Mouse (Mus musculus): Measurements from ENCODE around the gene Olfr661. TPM values are rescaled to one million over a fixed set of nuclear protein-coding genes. Genes with fewer than 3 reads are reported as not detected.
A peak's percentile ranks its signal among the peaks of the same experiment; 100 is the strongest.

Gene Olfr661
- not detected in 2 replicates for polyA plus RNA-seq (2015; fragmentation: Nextera tagmentation; extraction: Ambion mirVana)

DNA sequence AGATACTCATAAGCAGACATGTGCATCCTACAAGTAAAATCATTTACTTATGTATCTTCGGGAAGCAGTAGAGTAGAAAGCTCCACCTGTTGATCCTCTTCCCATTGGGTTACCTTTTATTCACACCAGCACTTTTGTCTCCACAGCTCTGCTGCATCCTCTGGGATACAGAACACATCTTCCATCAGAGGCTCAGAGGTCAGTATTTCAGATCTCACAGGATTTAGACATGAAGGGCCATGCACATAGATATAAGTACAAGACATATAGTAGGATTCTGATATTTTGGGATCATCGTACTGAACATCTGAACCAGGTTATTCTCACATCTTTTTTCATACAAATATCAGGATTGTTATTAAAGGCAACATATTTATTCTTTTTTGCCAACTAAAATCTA, at the start of gene Olfr661:
Gene Olfr661, plus strand, starts transcription at position 301 of the 400 bp plus-strand sequence.
- no peak within 1 kb of the TSS for H3K4me3 ChIP-seq (ENCODE audit: low read length)
- no peak within 1 kb of the TSS for H3K9ac ChIP-seq (ENCODE audit: low read depth, low read length)
- H3K9me3 ChIP-seq (ENCODE audit: control insufficient read depth, low read length) = no peaks in the 10 kb centered on the region
- H3K36me3 ChIP-seq (ENCODE audit: control insufficient read depth, insufficient read depth, low read length) = no peaks in the 10 kb centered on the region
- no peak within 1 kb of the TSS for H3K4me2 ChIP-seq (ENCODE audit: low read depth, low read length)
- H3K27me3 ChIP-seq (replicated peaks; ENCODE audit: control insufficient read depth, insufficient read depth, low read length) = no peaks in the 10 kb centered on the region
- whole genome bisulfite sequencing = 90% methylated on average over 2 of the region's 2 CpGs
- no peaks in the 10 kb centered on the region for H3K4me1 ChIP-seq (ENCODE audit: control insufficient read depth, insufficient read depth, low read length)
- no peak for ATAC-seq
- no peak within 1 kb of the TSS for H3K27ac ChIP-seq (ENCODE audit: low read length)

DNA sequence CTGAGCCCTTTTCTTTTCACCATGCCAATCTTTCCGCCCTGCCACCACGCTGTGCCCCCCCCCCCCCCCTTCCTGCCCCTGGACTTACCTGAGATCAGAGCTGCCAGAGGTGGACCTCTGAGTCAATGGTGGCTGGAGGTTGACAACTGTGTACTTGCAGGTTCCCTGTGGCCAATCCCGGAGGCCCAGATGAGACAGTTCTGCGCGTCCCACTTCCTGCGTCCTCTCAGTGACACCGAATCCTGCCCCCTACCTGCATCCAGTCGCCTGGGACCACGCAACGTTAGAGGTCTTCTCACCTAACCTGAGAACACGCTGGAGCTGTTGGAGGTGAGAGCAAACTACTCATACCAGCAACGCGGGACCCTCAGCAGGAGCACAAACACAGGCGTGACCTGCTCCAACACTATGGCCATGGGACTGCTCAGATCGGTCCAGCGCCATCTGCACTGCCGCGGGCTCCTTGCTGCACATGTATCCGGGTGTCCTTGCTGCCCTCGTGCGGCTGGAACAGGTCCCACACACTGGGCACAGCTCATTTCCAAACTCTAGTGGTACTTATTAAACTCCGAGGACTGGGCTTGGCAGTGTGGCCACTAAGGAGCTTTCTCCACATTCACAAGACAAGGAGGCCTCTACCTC, 39.3 kb upstream of the Olfr661 start, which contains the start of gene Olfr658:
Gene Olfr658, minus strand, starts transcription at position 465 of the 642 bp plus-strand sequence.
- Histone ChIP-seq H3K9me3 (ENCODE audit: control insufficient read depth, low read length) (no peaks in the 10 kb centered on the region), H3K4me2 (ENCODE audit: low read depth, low read length) (peak within 1 kb of the TSS; percentile 55), H3K27ac (ENCODE audit: low read length) (no peak within 1 kb of the TSS), H3K4me3 (ENCODE audit: low read length) (peak within 1 kb of the TSS; percentile 31), H3K36me3 (ENCODE audit: control insufficient read depth, insufficient read depth, low read length) (no peaks in the 10 kb centered on the region), H3K9ac (ENCODE audit: low read depth, low read length) (no peak within 1 kb of the TSS), H3K27me3 (replicated peaks; ENCODE audit: control insufficient read depth, insufficient read depth, low read length) (no peaks in the 10 kb centered on the region), H3K4me1 (ENCODE audit: control insufficient read depth, insufficient read depth, low read length) (no peaks in the 10 kb centered on the region)
- whole genome bisulfite sequencing = 24% methylated on average over 21 of the region's 22 CpGs
- peak; percentile 91 for ATAC-seq

DNA sequence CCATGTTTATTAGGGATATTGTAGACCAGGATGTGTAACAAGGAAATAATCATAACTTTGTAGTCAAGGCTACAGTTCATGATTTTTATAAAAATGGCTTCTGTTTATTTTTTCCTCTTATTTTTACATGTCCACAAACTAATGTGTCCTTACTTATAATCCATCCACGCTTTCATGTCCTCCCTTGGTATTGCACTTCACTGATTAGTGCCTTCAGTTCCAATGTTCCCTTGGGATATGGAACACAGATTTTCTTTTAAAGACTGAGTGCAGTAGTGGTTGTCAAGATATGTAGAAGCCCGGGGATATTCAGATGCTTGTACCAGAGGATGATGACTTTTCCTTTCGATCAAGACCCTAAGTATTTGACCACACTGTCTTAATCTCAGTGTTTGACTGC, 19.8 kb upstream of the Olfr661 start, which contains the start of gene Olfr659:
Gene Olfr659, plus strand, starts transcription at position 301 of the 400 bp plus-strand sequence.
- no peak for ATAC-seq
- H3K27me3 ChIP-seq (replicated peaks; ENCODE audit: control insufficient read depth, insufficient read depth, low read length) = no peaks in the 10 kb centered on the region
- H3K27ac ChIP-seq (ENCODE audit: low read length) = no peak within 1 kb of the TSS
- no peaks in the 10 kb centered on the region for H3K36me3 ChIP-seq (ENCODE audit: control insufficient read depth, insufficient read depth, low read length)
- H3K4me2 ChIP-seq (ENCODE audit: low read depth, low read length) = no peak within 1 kb of the TSS
- no peaks in the 10 kb centered on the region for H3K4me1 ChIP-seq (ENCODE audit: control insufficient read depth, insufficient read depth, low read length)
- H3K9ac ChIP-seq (ENCODE audit: low read depth, low read length) = no peak within 1 kb of the TSS
- H3K4me3 ChIP-seq (ENCODE audit: low read length) = no peak within 1 kb of the TSS
- no peaks in the 10 kb centered on the region for H3K9me3 ChIP-seq (ENCODE audit: control insufficient read depth, low read length)
- 82% methylated on average over 3 of the region's 3 CpGs for WGBS

Other genes starting within 250 kb of the Olfr661 start
- gene Trim30a, start 221.3 kb upstream of the Olfr661 start, polyA plus RNA-seq (2015; fragmentation: Nextera tagmentation; extraction: Ambion mirVana) = 1.2 TPM in 2 replicates
- gene Trim30d, start 178.7 kb upstream of the Olfr661 start, polyA plus RNA-seq (2015; fragmentation: Nextera tagmentation; extraction: Ambion mirVana) = 0.88 and 0.93 TPM in 2 replicates
- not detected in 2 replicates for gene Olfr651, start 136.4 kb upstream of the Olfr661 start, polyA plus RNA-seq (2015; fragmentation: Nextera tagmentation; extraction: Ambion mirVana)
- gene Olfr652, start 125.6 kb upstream of the Olfr661 start, polyA plus RNA-seq (2015; fragmentation: Nextera tagmentation; extraction: Ambion mirVana) = not detected in 2 replicates
- gene Olfr653, start 109.2 kb upstream of the Olfr661 start, polyA plus RNA-seq (2015; fragmentation: Nextera tagmentation; extraction: Ambion mirVana) = not detected in 2 replicates
- not detected in 2 replicates for gene Olfr654, start 99.5 kb upstream of the Olfr661 start, polyA plus RNA-seq (2015; fragmentation: Nextera tagmentation; extraction: Ambion mirVana)
- gene Olfr655, start 84.7 kb upstream of the Olfr661 start, polyA plus RNA-seq (2015; fragmentation: Nextera tagmentation; extraction: Ambion mirVana) = not detected in 2 replicates
- gene Olfr656, start 72.5 kb upstream of the Olfr661 start, polyA plus RNA-seq (2015; fragmentation: Nextera tagmentation; extraction: Ambion mirVana) = not detected in 2 replicates
- gene Olfr657, start 61.7 kb upstream of the Olfr661 start, polyA plus RNA-seq (2015; fragmentation: Nextera tagmentation; extraction: Ambion mirVana) = not detected in 2 replicates
- gene Olfr658, start 39.2 kb upstream of the Olfr661 start, polyA plus RNA-seq (2015; fragmentation: Nextera tagmentation; extraction: Ambion mirVana) = not detected in 2 replicates
- not detected in 2 replicates for gene Olfr659, start 19.7 kb upstream of the Olfr661 start, polyA plus RNA-seq (2015; fragmentation: Nextera tagmentation; extraction: Ambion mirVana)
- not detected in 2 replicates for gene Usp17le, start 91.0 kb downstream of the Olfr661 start, polyA plus RNA-seq (2015; fragmentation: Nextera tagmentation; extraction: Ambion mirVana)
- not detected in 2 replicates for gene Usp17lb, start 156.1 kb downstream of the Olfr661 start, polyA plus RNA-seq (2015; fragmentation: Nextera tagmentation; extraction: Ambion mirVana)
- not detected in 2 replicates for gene Usp17la, start 170.5 kb downstream of the Olfr661 start, polyA plus RNA-seq (2015; fragmentation: Nextera tagmentation; extraction: Ambion mirVana)
- gene Olfr665, start 191.5 kb downstream of the Olfr661 start, polyA plus RNA-seq (2015; fragmentation: Nextera tagmentation; extraction: Ambion mirVana) = not detected in 2 replicates
- gene Olfr666, start 209.5 kb downstream of the Olfr661 start, polyA plus RNA-seq (2015; fragmentation: Nextera tagmentation; extraction: Ambion mirVana) = not detected in 2 replicates
- gene Olfr667, start 235.0 kb downstream of the Olfr661 start, polyA plus RNA-seq (2015; fragmentation: Nextera tagmentation; extraction: Ambion mirVana) = not detected in 2 replicates
- gene Olfr668, start 241.6 kb downstream of the Olfr661 start, polyA plus RNA-seq (2015; fragmentation: Nextera tagmentation; extraction: Ambion mirVana) = not detected in 2 replicates
- not detected in 2 replicates for gene Olfr669, start 247.7 kb downstream of the Olfr661 start, polyA plus RNA-seq (2015; fragmentation: Nextera tagmentation; extraction: Ambion mirVana)